Mouse (Mus musculus) kidney, adult 11 months (tissue): ENCODE data around the gene Tmem88.
"Not testable (repeated sequence)": the region's sequence is repeated elsewhere in the genome, so short reads cannot be mapped to it uniquely, and the experiment has no call there.

Experiments
- DNase-seq: peaks from one replicate; pipeline ENCODE4 v3.0.0; 2022

Tmem88 gene

GRCm38 (mm10) chr11:69403691-69404594 lies 5.9 kb upstream of the Tmem88 start:
- DNase-seq: no peak

- no peak for DNase-seq
Observed at GRCm38 (mm10) chr11:69401987-69402386, 4.0 kb upstream of the Tmem88 start.

- DNase-seq: peak; percentile 93
Observed at GRCm38 (mm10) chr11:69401210-69401637, 3.2 kb upstream of the Tmem88 start.

GRCm38 (mm10) chr11:69400083-69400850 lies 2.2 kb upstream of the Tmem88 start:
- DNase-seq: no peak

GRCm38 (mm10) chr11:69399201-69400082 lies 1.4 kb upstream of the Tmem88 start:
- peak; percentile 32 for DNase-seq

GRCm38 (mm10) chr11:69398486-69399200 lies 609 bp upstream of the Tmem88 start:
- DNase-seq: no peak

DNA sequence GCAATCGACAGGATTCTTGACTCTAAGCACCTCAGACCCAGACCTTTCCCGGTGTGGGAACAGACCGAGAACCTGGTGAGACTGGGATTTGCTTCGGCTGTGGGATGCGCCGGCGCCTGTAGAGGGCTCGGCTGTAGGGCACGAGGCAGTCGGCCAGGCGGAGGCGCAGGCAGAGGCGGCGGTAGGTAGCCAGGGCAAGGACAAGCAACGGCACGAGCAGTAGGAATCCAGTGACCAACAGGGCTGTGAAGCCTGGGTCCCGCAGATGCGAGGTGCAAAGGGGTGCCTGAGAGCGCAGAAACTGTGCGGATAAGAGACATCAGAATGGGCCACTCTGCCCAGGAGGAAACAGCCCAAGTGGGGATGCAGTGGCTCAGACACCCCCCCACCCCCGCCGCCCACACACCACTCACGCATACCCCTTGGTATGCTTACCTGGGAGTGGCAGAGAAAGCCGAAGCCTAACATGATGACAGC lies 415 bp downstream of the Tmem88 start:
- no peak for DNase-seq

GRCm38 (mm10) chr11:69396772-69397171 lies 1.3 kb downstream of the Tmem88 start:
- DNase-seq: peak; percentile 72

DNA sequence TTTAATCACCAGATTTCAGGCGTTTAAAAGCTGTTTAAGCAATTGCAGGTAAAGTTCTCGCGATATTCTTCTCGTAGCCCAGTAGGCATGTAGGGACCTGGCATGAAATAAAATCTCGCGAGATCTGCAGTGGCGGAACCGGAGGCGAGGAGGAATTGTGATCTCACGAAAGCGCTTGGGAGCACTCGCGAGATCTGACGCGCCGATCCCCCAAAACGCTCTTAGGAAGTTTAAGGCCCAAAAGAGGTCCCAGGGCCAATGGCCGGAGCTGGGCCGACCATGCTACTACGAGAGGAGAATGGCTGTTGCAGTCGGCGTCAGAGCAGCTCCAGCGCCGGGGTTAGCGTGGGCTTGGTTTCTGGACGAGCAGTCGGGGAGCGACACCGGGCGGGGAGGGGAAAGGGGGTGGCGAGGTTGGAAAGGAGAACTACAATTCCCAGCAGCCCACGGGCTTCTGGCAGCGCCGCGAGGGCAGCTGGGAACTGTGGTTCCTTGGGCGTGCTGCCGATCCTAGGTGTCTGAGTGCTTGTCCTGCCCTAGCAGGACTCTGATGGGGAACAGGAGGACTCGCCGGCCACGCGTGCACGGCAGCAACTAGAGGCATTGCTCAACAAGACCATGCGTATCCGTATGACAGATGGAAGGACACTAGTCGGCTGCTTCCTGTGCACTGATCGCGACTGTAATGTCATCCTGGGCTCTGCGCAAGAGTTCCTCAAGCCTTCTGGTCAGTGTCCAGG lies 2.2 kb downstream of the Tmem88 start:
- DNase-seq: peak; percentile 98

- peak; percentile 94 for DNase-seq
Observed at GRCm38 (mm10) chr11:69395235-69395633, 2.8 kb downstream of the Tmem88 start, which contains the start of the genes Naa38 and Cyb5d1. Naa38 (plus strand) TSS chr11:69395487. Cyb5d1 (minus strand) TSS chr11:69395631.

GRCm38 (mm10) chr11:69394591-69395167 lies 3.4 kb downstream of the Tmem88 start:
- not testable (repeated sequence) for DNase-seq

DNA sequence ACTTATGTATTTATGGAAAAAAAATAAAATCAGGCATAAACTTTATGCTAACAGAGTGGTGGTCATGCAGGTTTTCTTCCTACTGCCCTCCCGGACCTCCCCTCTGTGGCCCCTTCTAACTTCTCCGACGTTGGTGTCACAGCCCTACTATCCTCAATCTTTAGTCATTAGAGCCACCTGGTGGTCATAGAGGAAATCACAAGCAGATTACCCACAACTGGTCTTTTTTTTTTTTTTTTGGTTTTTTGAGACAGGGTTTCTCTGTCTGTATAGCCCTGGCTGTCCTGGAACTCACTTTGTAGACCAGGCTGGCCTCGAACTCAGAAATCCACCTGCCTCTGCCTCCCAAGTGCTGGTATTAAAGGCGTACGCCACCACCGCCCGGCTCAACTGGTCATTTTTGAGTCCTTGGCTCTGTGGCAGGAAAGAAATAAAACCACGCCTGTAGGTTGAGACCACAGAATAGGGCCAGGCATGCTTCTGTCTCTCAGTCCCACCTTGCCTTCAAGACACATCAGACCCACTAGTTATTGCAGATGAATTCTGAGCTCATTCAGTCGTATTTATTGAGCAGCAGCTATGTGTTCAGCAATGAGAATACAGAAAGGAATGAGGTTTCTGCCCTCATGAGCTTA lies 7.5 kb downstream of the Tmem88 start:
- DNase-seq: peak; percentile 44

- peak; percentile 58 for DNase-seq
Observed at GRCm38 (mm10) chr11:69389531-69390399, 8.3 kb downstream of the Tmem88 start.

GRCm38 (mm10) chr11:69388680-69389079 lies 9.4 kb downstream of the Tmem88 start:
- DNase-seq: no peak

GRCm38 (mm10) chr11:69386758-69387157 lies 11.3 kb downstream of the Tmem88 start:
- DNase-seq: no peak

DNA sequence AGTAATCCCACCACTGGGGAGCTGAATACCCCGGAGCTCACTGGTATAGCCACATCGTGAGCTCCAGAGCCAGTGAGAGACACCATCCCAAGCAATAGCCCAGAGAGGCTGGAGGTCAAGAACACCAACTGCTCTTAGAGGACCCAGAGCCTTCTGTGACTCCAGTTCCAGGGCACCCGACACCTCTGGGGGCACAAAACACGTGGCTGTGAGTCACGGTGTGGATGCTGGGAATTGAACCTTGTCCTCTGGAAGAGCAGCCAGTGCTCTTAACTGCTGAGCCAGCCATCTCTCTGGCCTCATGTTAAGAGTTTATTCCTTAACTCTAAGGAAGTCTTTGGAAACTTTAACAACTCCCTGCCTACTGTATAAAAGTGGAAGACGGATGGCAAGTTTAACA lies 13.1 kb downstream of the Tmem88 start:
- DNase-seq: peak; percentile 93

DNA sequence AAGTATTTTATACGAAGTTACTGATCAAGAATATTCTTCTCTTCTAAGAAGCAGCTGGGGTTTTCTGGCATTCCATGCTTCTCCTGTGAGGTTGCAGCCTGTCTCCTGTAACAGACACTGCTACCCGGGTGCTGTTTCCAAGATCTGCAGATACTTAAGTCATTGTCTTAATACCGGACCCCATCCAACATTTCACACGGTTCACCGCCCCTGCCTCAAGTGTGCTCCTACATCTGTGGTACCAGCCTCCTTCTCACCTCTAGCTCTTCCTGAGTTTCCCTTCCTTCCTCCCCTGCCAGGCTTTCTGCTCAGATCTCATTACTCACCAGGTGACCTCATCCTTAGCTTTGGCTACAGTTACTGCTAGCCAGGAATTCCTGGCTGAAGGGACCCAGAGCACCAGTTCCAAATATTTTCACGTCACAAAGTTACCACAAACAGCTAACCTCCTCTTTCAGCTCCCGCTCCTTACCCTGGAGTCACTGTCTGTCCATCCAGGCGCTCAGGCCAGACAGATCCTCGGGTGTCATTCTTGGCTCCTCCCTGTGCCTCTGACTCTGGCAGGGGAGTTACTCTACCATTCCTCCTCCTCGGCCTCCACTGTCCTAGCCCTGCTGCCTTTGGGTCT lies 15.4 kb downstream of the Tmem88 start:
- DNase-seq: no peak

- no peak for DNase-seq
Observed at GRCm38 (mm10) chr11:69381356-69381755, 16.7 kb downstream of the Tmem88 start.

GRCm38 (mm10) chr11:69379600-69379999 lies 18.4 kb downstream of the Tmem88 start:
- DNase-seq: no peak
